Mouse (Mus musculus): ENCODE measurements around the gene Vdr.

DNA sequence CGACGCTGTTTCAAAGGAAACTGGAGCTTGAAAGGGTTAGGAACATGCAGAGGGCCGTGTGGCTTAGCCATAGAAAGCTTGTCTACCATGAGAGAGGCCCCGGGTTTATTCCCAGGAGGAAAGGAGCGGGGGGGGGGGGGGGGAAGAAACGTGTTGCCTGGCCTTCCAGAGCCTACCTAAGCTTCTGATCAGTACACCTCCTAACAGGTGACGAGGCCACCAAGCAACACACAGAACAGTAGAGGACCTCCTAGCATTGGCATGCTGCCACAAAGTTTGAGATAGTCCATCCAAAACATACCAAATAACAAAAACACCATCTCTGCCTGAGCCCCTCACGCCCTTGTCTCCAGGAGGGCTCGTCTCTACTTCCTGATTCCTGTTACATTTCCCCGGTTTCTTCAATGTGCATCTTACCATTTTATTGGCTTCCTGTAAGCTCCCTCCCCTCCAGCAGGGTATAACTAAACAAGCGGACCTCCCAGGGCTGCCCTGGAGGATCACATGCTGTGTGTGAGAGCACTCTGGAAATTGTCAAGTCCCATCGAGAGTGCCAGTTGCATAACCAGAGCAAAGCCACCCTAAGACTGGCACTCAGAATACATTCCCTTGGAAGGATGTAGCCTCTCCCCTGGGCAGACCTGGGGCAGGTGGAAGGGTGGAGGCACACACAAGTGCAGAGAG lies 87.7 kb downstream of the Vdr start:
- TF ChIP-seq CTCF (conservative IDR thresholded peaks at IDR 0.05; ENCODE audit: low read length) (no peak), NANOG (IDR thresholded peaks at IDR 0.05; ENCODE audit: borderline replicate concordance, low read length) (no peak)
